Mouse (Mus musculus) E14TG2a.4 (cell line): ENCODE measurements around the gene Lhb.
A peak's percentile ranks its signal among the peaks of the same experiment; 100 is the strongest.
"Not testable (repeated sequence)": the region's sequence is repeated elsewhere in the genome, so short reads cannot be mapped to it uniquely, and the experiment has no call there.

ENCODE experiments used
- H3K27me3 ChIP-seq: 2 replicates; pipeline ENCODE4 v1.6.1; 2014; ENCODE audit warnings: low read length, control low read depth; ENCODE audit not compliant: insufficient read depth
- H3K36me3 ChIP-seq: 2 replicates; pipeline ENCODE4 v1.6.1; 2014; ENCODE audit warnings: low read length, control low read depth; ENCODE audit not compliant: insufficient read depth
- H3K4me1 ChIP-seq: replicated peaks from 2 replicates; pipeline ENCODE4 v1.6.1; 2014; ENCODE audit warnings: low read depth, low read length, control low read depth
- H3K4me3 ChIP-seq: replicated peaks from 2 replicates; pipeline ENCODE4 v1.5.1; 2014; ENCODE audit warnings: mild to moderate bottlenecking, low read length
- H3K9me3 ChIP-seq: 2 replicates; pipeline ENCODE4 v1.6.1; 2014; ENCODE audit warnings: low read length, control low read depth
- CTCF ChIP-seq: conservative IDR thresholded peaks from 2 replicates; pipeline ENCODE4 v1.5.1; 2014; ENCODE audit warnings: low read length
- NANOG ChIP-seq: IDR thresholded peaks from 2 replicates; pipeline ENCODE4 v1.6.1; 2014; ENCODE audit warnings: borderline replicate concordance, low read length, mixed read lengths
- POU5F1 ChIP-seq: IDR thresholded peaks from 2 replicates; pipeline ENCODE4 v1.6.1; 2014; ENCODE audit warnings: low read length, borderline replicate concordance

Gene Lhb

GRCm38 (mm10) chr7:45458748-45459563, 38.3 kb downstream of the Lhb start:
- H3K4me3 ChIP-seq, result peak overlapping the region; percentile 96
- peaks cover 67% of the 10 kb centered on the region for H3K4me1 ChIP-seq
- no peaks in the 10 kb centered on the region for H3K9me3 ChIP-seq
- TF ChIP-seq NANOG (no peak), CTCF (no peak), POU5F1 (no peak)
- peaks cover 81% of the 10 kb centered on the region for H3K36me3 ChIP-seq
- H3K27me3 ChIP-seq, result no peaks in the 10 kb centered on the region

GRCm38 (mm10) chr7:45459564-45460140, 39.0 kb downstream of the Lhb start, which contains the start of gene Ftl1:
Gene Ftl1, minus strand, starts transcription at chr7:45459884.
- H3K9me3 ChIP-seq, H3K27me3 ChIP-seq: not testable (repeated sequence)
- Histone ChIP-seq H3K36me3 (peaks cover 83% of the 10 kb centered on the region), H3K4me1 (peaks cover 69% of the 10 kb centered on the region), H3K4me3 (peak within 1 kb of the TSS; percentile 96)

DNA sequence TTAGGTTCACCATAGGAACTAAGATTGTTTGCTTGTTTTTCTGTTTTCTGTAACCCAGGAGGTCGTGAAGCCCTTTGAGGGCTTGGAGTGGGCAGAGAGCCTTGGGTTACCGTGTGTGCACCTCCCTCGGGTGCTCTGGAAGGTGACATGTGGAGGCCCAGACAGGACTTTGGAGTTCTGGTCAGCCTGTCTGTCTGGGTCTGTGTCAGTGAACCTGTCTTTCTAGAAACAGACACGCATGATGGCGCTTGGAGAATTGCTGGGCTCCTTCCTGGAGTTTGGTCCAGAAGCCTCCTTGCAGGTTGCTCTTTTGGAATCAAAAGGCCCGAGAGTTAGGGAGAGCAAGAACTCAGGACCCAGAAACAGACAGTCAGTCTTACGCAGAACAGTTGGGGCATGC, 39.8 kb downstream of the Lhb start:
- Histone ChIP-seq H3K36me3 (peaks cover 83% of the 10 kb centered on the region), H3K27me3 (no peaks in the 10 kb centered on the region), H3K4me3 (peak overlapping the region; percentile 76), H3K4me1 (peaks cover 69% of the 10 kb centered on the region), H3K9me3 (no peaks in the 10 kb centered on the region)
- TF ChIP-seq POU5F1, result no peak
- no peak for TF ChIP-seq NANOG
- TF ChIP-seq CTCF, result no peak

DNA sequence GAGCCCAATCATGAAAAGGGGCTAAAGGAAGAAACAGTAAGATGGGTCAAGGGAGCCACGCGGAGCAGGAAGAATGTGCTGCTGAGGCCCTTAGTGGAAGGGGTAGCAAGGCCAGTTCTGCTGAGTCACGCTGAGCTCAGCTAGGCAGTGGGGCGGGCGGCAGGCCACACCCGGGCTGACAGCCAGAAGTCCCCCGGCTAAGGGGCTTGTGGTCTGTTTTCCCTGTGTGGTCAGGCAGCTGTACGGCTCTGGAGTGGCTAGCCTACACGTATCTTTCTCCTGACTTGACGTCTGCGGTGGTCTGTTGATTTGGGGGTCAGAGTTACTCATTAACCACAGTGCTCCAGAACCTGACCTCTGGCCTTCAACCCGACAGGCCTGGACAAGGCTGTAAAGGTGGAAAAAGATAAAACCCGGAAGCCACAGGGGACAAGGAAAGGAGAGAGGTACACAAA, 40.3 kb downstream of the Lhb start:
- TF ChIP-seq CTCF, result no peak
- TF ChIP-seq NANOG, result no peak
- no peak for TF ChIP-seq POU5F1
- Histone ChIP-seq H3K4me3 (peak overlapping the region; percentile 76), H3K9me3 (no peaks in the 10 kb centered on the region), H3K27me3 (no peaks in the 10 kb centered on the region), H3K36me3 (peaks cover 83% of the 10 kb centered on the region), H3K4me1 (peaks cover 67% of the 10 kb centered on the region)

GRCm38 (mm10) chr7:45461326-45461725, 40.7 kb downstream of the Lhb start:
- H3K4me3 ChIP-seq, result peak overlapping the region; percentile 76
- H3K9me3 ChIP-seq, result no peaks in the 10 kb centered on the region
- peaks cover 62% of the 10 kb centered on the region for H3K4me1 ChIP-seq
- no peaks in the 10 kb centered on the region for H3K27me3 ChIP-seq
- TF ChIP-seq NANOG, result no peak
- no peak for TF ChIP-seq POU5F1
- no peak for TF ChIP-seq CTCF
- peaks cover 82% of the 10 kb centered on the region for H3K36me3 ChIP-seq

DNA sequence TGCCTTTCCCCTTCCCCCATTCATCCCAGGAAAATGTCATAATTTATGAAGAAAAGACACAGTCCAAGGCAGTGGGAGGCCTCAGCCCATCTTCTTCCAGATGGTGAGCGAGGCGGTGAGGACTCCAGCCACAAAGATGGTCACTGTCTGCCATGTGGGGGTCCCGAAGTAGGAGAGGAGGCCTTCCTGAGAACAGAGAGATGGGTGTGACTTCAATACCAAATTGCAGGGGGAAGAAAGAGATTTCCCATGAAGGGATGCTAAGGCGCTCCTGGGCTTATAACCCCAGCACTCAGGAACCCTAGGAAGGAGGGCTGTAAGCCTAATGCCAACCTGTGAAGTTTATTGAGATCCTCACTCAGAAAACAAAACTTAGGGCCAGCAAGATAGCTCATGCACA, 41.2 kb downstream of the Lhb start:
- Histone ChIP-seq H3K36me3 (peaks cover 79% of the 10 kb centered on the region), H3K4me3 (peak overlapping the region; percentile 75), H3K9me3 (no peaks in the 10 kb centered on the region), H3K27me3 (no peaks in the 10 kb centered on the region), H3K4me1 (peaks cover 58% of the 10 kb centered on the region)
- TF ChIP-seq CTCF, result no peak

DNA sequence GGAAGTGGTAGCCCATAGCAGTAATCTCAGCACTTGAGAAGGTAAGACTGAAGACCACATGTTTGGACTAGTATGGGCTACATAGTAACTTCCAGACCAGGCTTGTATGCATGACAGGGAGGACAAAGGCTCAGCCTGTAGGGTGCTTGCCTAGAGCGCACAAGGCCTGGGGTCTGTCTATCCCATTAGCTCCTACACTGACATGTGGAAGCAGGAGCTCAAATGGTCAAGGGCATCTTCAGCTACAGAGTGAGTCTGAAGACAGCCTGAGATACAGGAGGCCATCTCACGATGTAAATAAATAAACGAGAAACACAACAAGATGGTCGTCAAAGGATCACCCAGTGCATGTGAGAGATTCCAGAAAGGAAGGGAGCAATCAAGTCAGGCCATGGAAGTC, 41.7 kb downstream of the Lhb start:
- Histone ChIP-seq H3K27me3 (no peaks in the 10 kb centered on the region), H3K4me1 (peaks cover 58% of the 10 kb centered on the region), H3K36me3 (peaks cover 74% of the 10 kb centered on the region), H3K9me3 (no peaks in the 10 kb centered on the region), H3K4me3 (peak overlapping the region; percentile 75)
- no peak for TF ChIP-seq NANOG
- no peak for TF ChIP-seq POU5F1

GRCm38 (mm10) chr7:45462868-45463267, 42.2 kb downstream of the Lhb start:
- not testable (repeated sequence) for H3K27me3 ChIP-seq, H3K9me3 ChIP-seq
- peak; percentile 47; the same call in 1 of the 2 replicates for TF ChIP-seq CTCF
- Histone ChIP-seq H3K4me3 (peak overlapping the region; percentile 99), H3K4me1 (peaks cover 62% of the 10 kb centered on the region), H3K36me3 (peaks cover 68% of the 10 kb centered on the region)

- Histone ChIP-seq H3K4me1 (peaks cover 65% of the 10 kb centered on the region), H3K27me3 (no peaks in the 10 kb centered on the region), H3K4me3 (peak overlapping the region; percentile 99), H3K9me3 (no peaks in the 10 kb centered on the region), H3K36me3 (peaks cover 56% of the 10 kb centered on the region)
- TF ChIP-seq CTCF, result no peak
- TF ChIP-seq NANOG, result no peak
- no peak for TF ChIP-seq POU5F1
Observed at GRCm38 (mm10) chr7:45463987-45464778, 43.6 kb downstream of the Lhb start.
